Mouse (Mus musculus) bone marrow macrophage, adult 2 months (primary cell): Measurements from ENCODE around the gene Csnk2a1. TPM values are rescaled to one million over a fixed set of nuclear protein-coding genes. Genes with fewer than 3 reads are reported as not detected.
A peak's percentile ranks its signal among the peaks of the same experiment; 100 is the strongest.

Experiments used
- H3K27ac ChIP-seq: 2 replicates; pipeline ENCODE4 v1.5.1; 2012; ENCODE audit warnings: low read depth, low read length; ENCODE audit not compliant: insufficient read depth
- H3K4me1 ChIP-seq: 2 replicates; pipeline ENCODE4 v1.6.1; 2012; ENCODE audit warnings: low read length; ENCODE audit not compliant: control insufficient read depth, insufficient read depth
- H3K4me3 ChIP-seq: 2 replicates; pipeline ENCODE4 v1.5.1; 2012; ENCODE audit warnings: mild to moderate bottlenecking, low read length, moderate library complexity; ENCODE audit not compliant: insufficient read depth
- CTCF ChIP-seq: IDR thresholded peaks from 2 replicates; pipeline ENCODE4 v1.5.1; 2012; ENCODE audit warnings: low read depth, mild to moderate bottlenecking, low read length, moderate library complexity
- POLR2A ChIP-seq: IDR thresholded peaks from 2 replicates; pipeline ENCODE4 v1.6.1; 2012; ENCODE audit warnings: mild to moderate bottlenecking, low read depth, low read length, borderline replicate concordance
- polyA plus RNA-seq: library from polyadenylated mRNA; stranded (reverse); fragments of >200 nt; gene quantifications from 2 replicates; pipeline ENCODE4 v1.2.4, GENCODE M21; 2012; ENCODE audit not compliant: missing spikeins, insufficient read depth, insufficient read length

Csnk2a1 gene
- 73.6 and 75.1 TPM in 2 replicates for polyA plus RNA-seq

DNA sequence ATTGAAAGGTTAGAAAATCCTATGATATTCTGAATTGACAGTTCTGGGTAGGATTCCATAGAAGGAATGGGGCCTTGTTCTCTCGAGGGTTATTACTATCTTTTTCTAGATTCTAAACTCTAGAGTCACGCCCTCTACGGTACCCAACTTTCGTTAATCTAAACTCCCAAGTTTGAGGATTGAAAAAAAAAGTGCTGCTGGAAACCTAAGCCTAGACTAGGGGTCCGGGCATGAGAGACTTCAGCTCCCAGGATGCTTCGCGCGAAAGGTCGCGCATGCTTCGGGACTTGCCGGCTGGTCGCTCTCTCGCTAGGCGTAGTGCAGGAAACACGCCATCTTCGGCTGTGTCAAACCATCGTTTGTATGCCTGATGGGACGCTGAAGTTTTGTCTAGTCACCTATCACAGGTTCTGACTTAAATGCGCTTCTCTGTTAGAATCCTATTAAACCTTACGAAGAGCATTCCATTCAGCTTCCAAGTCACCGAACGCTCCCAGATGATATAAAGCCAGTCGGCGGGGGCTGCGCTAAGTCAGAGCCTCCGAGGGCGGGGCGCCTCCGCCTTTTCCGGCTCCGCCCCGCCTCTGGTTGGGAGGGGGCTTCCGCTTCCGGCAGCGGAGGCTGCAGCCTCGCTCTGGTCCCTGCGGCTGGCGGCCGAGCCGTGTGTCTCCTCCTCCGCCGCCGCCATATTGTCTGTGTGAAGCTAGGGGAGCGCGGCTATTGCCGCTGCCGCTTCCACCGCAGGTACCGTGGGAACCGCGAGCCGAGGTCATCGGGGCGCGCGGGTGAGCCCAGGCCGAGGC is at the start of gene Csnk2a1:
TSS of gene Csnk2a1 (plus strand) at position 592 of the 803 bp plus-strand sequence.
- Histone ChIP-seq H3K27ac (peak within 1 kb of the TSS; percentile 79), H3K4me1 (peaks cover 7% of the 10 kb centered on the region), H3K4me3 (peak within 1 kb of the TSS; percentile 85)
- no peak for TF ChIP-seq CTCF
- no peak for TF ChIP-seq POLR2A

DNA sequence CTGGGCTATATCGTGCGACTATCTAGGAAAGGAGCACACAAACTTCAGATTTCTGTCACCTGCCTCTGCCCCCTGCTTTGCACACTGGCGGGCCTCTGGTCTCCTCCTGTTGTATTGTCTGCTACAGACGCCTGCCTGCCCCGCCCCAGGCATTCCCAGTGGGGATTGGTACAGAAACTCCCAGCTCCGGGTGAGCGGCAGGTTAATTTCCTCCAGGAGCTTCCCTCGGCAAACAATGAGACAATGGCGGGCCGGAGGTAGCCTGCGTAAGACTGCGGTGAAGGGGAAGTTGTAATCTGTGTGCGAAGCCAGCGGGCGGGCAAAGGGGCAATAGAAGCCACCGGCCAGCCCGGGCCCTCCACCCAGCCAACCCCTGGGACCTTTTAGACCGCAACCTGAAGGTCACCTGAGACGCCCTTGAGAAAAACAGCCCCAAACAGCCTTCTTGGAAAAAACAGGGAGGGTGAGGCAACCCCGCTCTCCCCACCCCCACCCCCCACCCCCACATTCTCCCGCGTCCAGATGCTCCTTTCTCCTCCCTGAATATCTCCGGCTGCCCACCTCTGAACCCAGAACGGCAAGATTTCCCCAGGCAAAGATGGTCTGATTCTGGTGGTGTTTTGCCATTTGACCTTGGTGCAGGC is 49.4 kb upstream of the Csnk2a1 start:
- no peaks in the 10 kb centered on the region for H3K4me1 ChIP-seq
- no peak overlapping the region for H3K27ac ChIP-seq
- H3K4me3 ChIP-seq = no peak overlapping the region
- TF ChIP-seq POLR2A (no peak), CTCF (no peak)

DNA sequence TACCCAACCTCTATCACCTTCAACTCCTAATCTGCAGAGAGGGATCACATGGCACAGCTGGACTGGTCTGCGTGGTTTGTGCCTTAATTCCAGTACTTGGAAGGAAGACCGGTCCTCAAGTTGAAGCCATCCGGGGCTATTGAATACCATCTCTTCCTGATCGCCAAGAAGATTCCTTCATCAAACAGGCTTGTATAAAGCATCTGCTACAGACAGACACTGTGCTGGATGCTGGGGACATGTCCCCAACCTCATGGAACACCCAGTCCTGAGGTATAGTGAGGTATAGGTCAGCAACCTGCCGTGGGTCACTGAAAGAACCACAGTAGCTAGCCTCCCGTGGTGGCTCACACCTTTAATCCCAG is 48.9 kb upstream of the Csnk2a1 start:
- no peak for TF ChIP-seq CTCF
- TF ChIP-seq POLR2A = no peak
- H3K4me3 ChIP-seq = no peak overlapping the region
- H3K27ac ChIP-seq = no peak overlapping the region
- no peaks in the 10 kb centered on the region for H3K4me1 ChIP-seq

DNA sequence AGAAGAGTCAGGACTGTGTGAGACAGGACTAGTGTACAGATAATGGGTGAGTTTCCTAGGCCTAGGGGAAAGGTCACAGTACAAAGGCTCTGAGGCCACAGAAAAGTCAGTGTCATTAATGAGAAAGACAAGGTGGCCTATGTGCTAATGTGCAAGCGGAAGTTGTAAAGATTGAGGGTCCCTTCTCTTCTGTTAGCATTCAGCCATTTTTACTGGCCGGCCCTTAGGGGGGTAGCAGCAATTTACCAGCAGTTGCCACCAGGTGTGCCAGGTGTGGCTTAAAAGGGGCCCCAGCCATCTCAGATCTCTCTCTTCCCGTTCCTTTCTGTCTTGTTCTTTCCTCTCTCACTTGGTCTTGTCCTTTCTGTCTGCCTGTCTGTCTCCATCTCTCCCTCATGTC is 48.3 kb upstream of the Csnk2a1 start:
- no peak for TF ChIP-seq POLR2A
- no peak for TF ChIP-seq CTCF
- Histone ChIP-seq H3K4me3 (no peak overlapping the region), H3K27ac (no peak overlapping the region), H3K4me1 (no peaks in the 10 kb centered on the region)

DNA sequence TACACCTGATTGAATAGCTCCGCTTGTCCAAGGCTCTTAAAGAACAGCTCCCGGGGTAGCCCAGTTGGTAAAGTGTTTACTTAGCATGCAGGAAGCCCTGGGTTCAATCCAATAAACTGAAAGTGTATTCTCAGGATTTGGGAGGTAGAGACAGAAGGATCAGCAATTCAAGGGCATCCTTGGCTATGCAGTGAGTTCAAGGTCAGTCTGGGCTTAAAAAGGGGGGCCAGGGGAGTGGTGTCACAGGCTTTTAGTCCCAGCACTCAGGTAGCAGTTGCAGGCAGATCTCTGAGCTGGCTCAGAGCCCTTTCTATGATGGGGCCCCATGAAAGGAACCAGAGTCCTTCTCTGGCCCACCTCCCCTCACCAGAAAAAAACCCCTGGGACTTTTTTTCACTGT is 47.3 kb upstream of the Csnk2a1 start:
- no peak overlapping the region for H3K27ac ChIP-seq
- no peak overlapping the region for H3K4me3 ChIP-seq
- H3K4me1 ChIP-seq = no peaks in the 10 kb centered on the region
- no peak for TF ChIP-seq POLR2A

DNA sequence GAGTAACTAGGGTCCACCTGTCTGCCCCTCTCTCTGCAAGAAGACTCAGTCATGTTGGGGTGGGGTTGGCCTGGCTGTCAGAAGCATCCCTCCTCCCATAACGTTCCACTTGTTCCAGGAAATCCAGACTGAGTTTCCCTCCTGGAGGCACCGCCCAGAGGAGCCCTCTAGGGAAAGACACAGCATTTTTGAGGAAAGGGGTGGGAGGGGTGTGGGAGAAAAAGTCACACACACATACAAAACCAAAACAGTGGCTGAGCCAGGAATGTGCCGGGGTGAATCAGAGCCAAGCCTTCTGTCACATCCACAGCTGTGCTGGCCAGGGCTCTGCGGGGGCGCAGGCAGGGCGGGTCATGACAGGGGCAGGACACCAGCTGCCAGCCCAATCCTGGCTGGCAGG is 46.3 kb upstream of the Csnk2a1 start:
- Histone ChIP-seq H3K4me3 (no peak overlapping the region), H3K27ac (no peak overlapping the region), H3K4me1 (no peaks in the 10 kb centered on the region)
- TF ChIP-seq POLR2A (no peak), CTCF (no peak)

DNA sequence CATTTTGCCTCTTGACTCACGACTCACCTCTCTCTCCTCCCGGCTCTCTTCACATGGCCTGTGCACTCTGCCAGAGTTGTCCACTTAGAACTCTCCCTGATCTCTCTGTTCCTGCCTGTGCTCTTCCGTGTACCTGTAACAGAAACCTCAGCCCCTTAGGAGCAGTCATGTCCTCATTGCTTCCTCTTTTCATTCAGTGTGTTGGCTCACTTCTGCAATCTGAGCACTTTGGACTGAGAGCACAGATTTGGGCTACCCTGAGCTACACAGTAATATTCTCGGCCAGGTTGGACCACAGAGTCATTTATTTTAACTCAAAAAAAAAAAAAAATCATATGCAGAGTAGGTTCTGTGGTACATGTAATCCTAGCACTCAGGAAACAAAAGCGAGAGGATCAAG is 39.5 kb upstream of the Csnk2a1 start:
- no peaks in the 10 kb centered on the region for H3K4me1 ChIP-seq
- no peak overlapping the region for H3K27ac ChIP-seq
- TF ChIP-seq CTCF = no peak
- TF ChIP-seq POLR2A = no peak
- no peak overlapping the region for H3K4me3 ChIP-seq

DNA sequence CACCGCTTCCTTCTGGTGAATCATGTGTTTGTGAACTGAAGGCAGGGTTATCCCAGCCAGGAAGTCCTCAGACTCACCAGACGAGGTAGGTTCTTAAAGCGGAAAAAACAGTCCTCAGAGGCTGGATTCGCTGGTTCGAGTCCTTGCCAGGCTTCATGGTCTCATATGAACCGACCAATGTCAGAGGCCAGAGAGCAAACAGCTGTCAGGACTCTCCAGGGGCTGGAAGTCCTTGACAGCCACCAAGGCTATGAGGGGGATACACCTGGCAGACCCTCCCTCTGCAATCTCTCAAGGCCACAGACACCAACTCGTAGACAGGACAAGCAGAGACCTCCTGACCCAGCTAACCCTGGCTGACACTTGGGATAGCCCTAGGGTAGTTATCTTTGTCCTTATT is 37.4 kb upstream of the Csnk2a1 start:
- H3K4me1 ChIP-seq = no peaks in the 10 kb centered on the region
- H3K4me3 ChIP-seq = no peak overlapping the region
- TF ChIP-seq CTCF (no peak), POLR2A (no peak)
- H3K27ac ChIP-seq = no peak overlapping the region

DNA sequence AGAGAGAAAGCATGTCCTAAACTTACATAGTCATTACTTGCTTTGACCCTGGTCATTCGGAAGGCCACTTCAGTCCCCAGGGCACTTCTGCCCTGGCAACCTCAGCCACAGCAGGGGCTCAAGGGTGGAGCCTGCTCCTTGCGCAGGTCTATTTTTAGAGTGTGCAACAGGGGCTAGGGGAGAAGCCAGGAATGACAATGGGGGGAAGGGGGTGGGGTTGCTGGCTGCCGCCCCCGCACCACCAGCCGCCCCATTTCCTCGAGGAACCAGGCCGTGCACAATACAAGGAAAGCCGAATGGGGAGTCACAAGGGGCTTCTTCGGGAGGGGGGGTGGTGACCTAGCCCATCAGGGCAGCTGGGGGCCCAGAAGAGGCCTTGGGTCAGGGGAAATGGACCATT is 37.0 kb upstream of the Csnk2a1 start:
- no peak overlapping the region for H3K4me3 ChIP-seq
- no peaks in the 10 kb centered on the region for H3K4me1 ChIP-seq
- TF ChIP-seq CTCF = no peak
- no peak for TF ChIP-seq POLR2A
- H3K27ac ChIP-seq = no peak overlapping the region

DNA sequence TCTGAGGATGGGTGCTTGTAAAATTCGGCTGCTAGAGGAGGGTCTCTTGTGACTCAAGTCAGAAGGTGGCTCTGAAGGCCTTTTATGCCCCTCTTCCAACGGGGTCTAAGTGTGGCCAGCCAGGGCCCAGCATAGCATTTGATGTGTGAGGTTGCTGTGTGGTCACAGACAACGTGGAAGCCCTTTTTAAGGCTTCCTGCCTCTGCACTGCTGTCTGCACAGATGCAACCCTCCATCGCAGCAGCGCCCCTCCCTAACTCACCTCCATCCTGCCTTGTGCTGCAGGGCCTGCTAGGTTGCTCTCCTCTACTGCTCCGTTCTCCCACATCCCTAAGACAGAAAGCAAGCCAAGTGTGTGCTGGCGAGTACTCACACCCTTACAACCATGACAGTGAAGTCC is 36.5 kb upstream of the Csnk2a1 start:
- no peak overlapping the region for H3K27ac ChIP-seq
- no peaks in the 10 kb centered on the region for H3K4me1 ChIP-seq
- no peak overlapping the region for H3K4me3 ChIP-seq
- TF ChIP-seq CTCF (no peak), POLR2A (no peak)
